Mouse (Mus musculus) ES-Bruce4 (cell line): ENCODE data around the gene Iqca. TPM values are rescaled to one million over a fixed set of nuclear protein-coding genes. Genes with fewer than 3 reads are reported as not detected.

Experiments
- H3K27ac ChIP-seq: 2 replicates; pipeline ENCODE4 v1.5.1; 2012; ENCODE audit warnings: low read length, inconsistent platforms; ENCODE audit not compliant: insufficient read depth
- H3K27me3 ChIP-seq: 2 replicates; pipeline ENCODE4 v1.6.1; 2012; ENCODE audit warnings: mild to moderate bottlenecking, low read length, inconsistent platforms; ENCODE audit not compliant: control insufficient read depth, poor library complexity, insufficient read depth, severe bottlenecking
- H3K36me3 ChIP-seq: 2 replicates; pipeline ENCODE4 v1.6.1; 2012; ENCODE audit warnings: inconsistent platforms, mild to moderate bottlenecking, low read length, moderate library complexity; ENCODE audit not compliant: control insufficient read depth, poor library complexity, insufficient read depth, severe bottlenecking
- H3K4me1 ChIP-seq: one replicate; pipeline ENCODE4 v1.8.1; 2011; ENCODE audit warnings: low read length; ENCODE audit not compliant: control insufficient read depth, insufficient read depth
- H3K4me3 ChIP-seq: 2 replicates; pipeline ENCODE4 v1.5.1; 2011; ENCODE audit warnings: low read depth, mild to moderate bottlenecking, low read length
- H3K9ac ChIP-seq: 2 replicates; pipeline ENCODE4 v1.6.1; 2012; ENCODE audit warnings: low read depth, mild to moderate bottlenecking, inconsistent platforms; ENCODE audit not compliant: poor library complexity, severe bottlenecking
- H3K9me3 ChIP-seq: replicated peaks from 2 replicates; pipeline ENCODE4 v1.6.1; 2012; ENCODE audit warnings: mild to moderate bottlenecking, low read length, inconsistent platforms; ENCODE audit not compliant: control insufficient read depth, poor library complexity, insufficient read depth, severe bottlenecking
- CTCF ChIP-seq: IDR thresholded peaks from one replicate; pipeline ENCODE4 v1.8.1; 2011; ENCODE audit warnings: low read depth, low read length
- EP300 ChIP-seq: IDR thresholded peaks from 2 replicates; pipeline ENCODE4 v1.6.1; 2011; ENCODE audit warnings: low read depth, low read length; ENCODE audit not compliant: insufficient read depth
- POLR2A ChIP-seq: IDR thresholded peaks from one replicate; pipeline ENCODE4 v1.8.1; 2011; ENCODE audit warnings: low read length; ENCODE audit not compliant: insufficient read depth
- polyA plus RNA-seq: library from polyadenylated mRNA; stranded (reverse); fragments of >200 nt; gene quantifications from 2 replicates; pipeline ENCODE4 v1.2.4, GENCODE M21; 2011; ENCODE audit warnings: low read depth; ENCODE audit not compliant: missing spikeins, insufficient read depth, insufficient read length

Iqca gene
- polyA plus RNA-seq, 1 experiment, result not detected

GRCm38 (mm10) chr1:90088192-90088990 lies 64.8 kb downstream of the Iqca start:
- TF ChIP-seq EP300 (no peak), POLR2A (no peak), CTCF (no peak)
- Histone ChIP-seq H3K4me3 (no peak overlapping the region), H3K36me3 (no peaks in the 10 kb centered on the region), H3K27me3 (no peaks in the 10 kb centered on the region; the same call in 1 of the 2 replicates), H3K4me1 (no peaks in the 10 kb centered on the region), H3K27ac (no peak overlapping the region), H3K9ac (no peak overlapping the region), H3K9me3 (no peaks in the 10 kb centered on the region)

- TF ChIP-seq EP300, result no peak
- TF ChIP-seq POLR2A, result no peak
- TF ChIP-seq CTCF, result no peak
- Histone ChIP-seq H3K4me1 (no peaks in the 10 kb centered on the region), H3K27ac (no peak overlapping the region), H3K36me3 (no peaks in the 10 kb centered on the region), H3K9me3 (no peaks in the 10 kb centered on the region), H3K9ac (no peak overlapping the region), H3K27me3 (no peaks in the 10 kb centered on the region; the same call in 1 of the 2 replicates), H3K4me3 (no peak overlapping the region)
These were observed 66.7 kb downstream of the Iqca start for GRCm38 (mm10) chr1:90086461-90086860.

- no peaks in the 10 kb centered on the region; the same call in 1 of the 2 replicates for H3K27me3 ChIP-seq
- H3K9me3 ChIP-seq, result no peaks in the 10 kb centered on the region
- TF ChIP-seq POLR2A (no peak), EP300 (no peak), CTCF (no peak)
- no peak overlapping the region for H3K27ac ChIP-seq
- no peak overlapping the region for H3K4me3 ChIP-seq
- H3K9ac ChIP-seq, result no peak overlapping the region
- H3K36me3 ChIP-seq, result no peaks in the 10 kb centered on the region
- H3K4me1 ChIP-seq, result no peaks in the 10 kb centered on the region
These were observed 67.6 kb downstream of the Iqca start for GRCm38 (mm10) chr1:90085526-90086157.

- TF ChIP-seq CTCF (no peak), EP300 (no peak), POLR2A (no peak)
- no peaks in the 10 kb centered on the region for H3K36me3 ChIP-seq
- no peak overlapping the region for H3K27ac ChIP-seq
- no peak overlapping the region for H3K9ac ChIP-seq
- no peaks in the 10 kb centered on the region for H3K9me3 ChIP-seq
- H3K4me1 ChIP-seq, result no peaks in the 10 kb centered on the region
- H3K4me3 ChIP-seq, result no peak overlapping the region
- no peaks in the 10 kb centered on the region for H3K27me3 ChIP-seq
These were observed 76.9 kb downstream of the Iqca start for GRCm38 (mm10) chr1:90076291-90076690.

DNA sequence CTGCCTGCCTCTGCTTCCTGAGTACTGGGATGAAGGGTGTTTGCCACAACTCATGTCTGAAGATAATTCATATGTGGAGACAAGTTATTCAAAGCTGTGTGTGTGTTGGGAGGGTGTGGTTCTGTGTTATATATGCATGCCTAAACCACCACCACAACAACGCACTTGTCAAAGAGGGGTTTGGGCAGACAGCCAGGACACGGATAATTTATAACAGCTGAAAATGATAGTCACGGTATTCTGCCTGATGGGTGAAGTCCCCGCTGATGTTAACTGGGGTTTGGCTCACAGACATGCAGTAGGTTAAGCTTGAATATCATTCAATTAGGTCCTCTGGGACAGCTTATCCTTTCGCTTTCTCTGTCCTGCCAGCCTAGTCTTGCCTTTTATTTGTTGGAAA lies 78.4 kb downstream of the Iqca start:
- Histone ChIP-seq H3K27me3 (no peaks in the 10 kb centered on the region), H3K9me3 (no peaks in the 10 kb centered on the region), H3K36me3 (no peaks in the 10 kb centered on the region), H3K4me3 (no peak overlapping the region), H3K9ac (no peak overlapping the region), H3K27ac (no peak overlapping the region), H3K4me1 (no peaks in the 10 kb centered on the region)
- TF ChIP-seq CTCF (no peak), EP300 (no peak), POLR2A (no peak)
